Mouse (Mus musculus) MEL (cell line): ENCODE results near the gene Gdap1l1. TPM values are rescaled to one million over a fixed set of nuclear protein-coding genes. Genes with fewer than 3 reads are reported as not detected.

Source experiments
- DNase-seq: peaks from one replicate; pipeline ENCODE4 v3.0.0; 2011; ENCODE audit warnings: low read depth, low spot score
- H3K27ac ChIP-seq: 2 replicates; pipeline ENCODE4 v1.5.1; 2012; ENCODE audit warnings: low read depth, mild to moderate bottlenecking, control low read depth, low read length, moderate library complexity; ENCODE audit not compliant: control insufficient read depth
- H3K27me3 ChIP-seq, 2 experiments: fragments of 150-350 bp in 1 of 2; sonication (generic) in 1 of 2; 2 replicates each; pipeline ENCODE4 v1.6.1; 2012; ENCODE audit warnings: low read length in 2 of 2, mild to moderate bottlenecking in 2 of 2, improper control_type of control experiment in 1 of 2, moderate library complexity in 1 of 2; ENCODE audit not compliant: insufficient read depth in 2 of 2, control insufficient read depth in 1 of 2
- H3K36me3 ChIP-seq, 2 experiments: 2 replicates each; pipeline ENCODE4 v1.6.1; 2012 to 2014; ENCODE audit warnings: low read length in 2 of 2, improper control_type of control experiment in 1 of 2, inconsistent platforms in 1 of 2, mild to moderate bottlenecking in 1 of 2; ENCODE audit not compliant: insufficient read depth in 2 of 2, control insufficient read depth in 1 of 2
- H3K4me1 ChIP-seq, 2 experiments: fragments of 150-350 bp in 1 of 2; sonication (generic) in 1 of 2; 2 replicates each; pipeline ENCODE4 v1.6.1; 2012; ENCODE audit warnings: low read length in 2 of 2, improper control_type of control experiment in 1 of 2, mild to moderate bottlenecking in 1 of 2; ENCODE audit not compliant: insufficient read depth in 2 of 2, control insufficient read depth in 1 of 2
- H3K4me3 ChIP-seq, 2 experiments: fragments of 150-350 bp in 1 of 2; sonication (generic) in 1 of 2; 2 replicates each; pipeline ENCODE4 v1.5.1; 2012; ENCODE audit warnings: low read depth in 2 of 2, low read length in 2 of 2, mild to moderate bottlenecking in 2 of 2, moderate library complexity in 2 of 2, control low read depth in 1 of 2, improper control_type of control experiment in 1 of 2; ENCODE audit not compliant: control insufficient read depth in 1 of 2, insufficient read depth in 1 of 2
- H3K79me2 ChIP-seq: 2 replicates; pipeline ENCODE4 v1.6.1; 2012; ENCODE audit warnings: mild to moderate bottlenecking, low read length, moderate library complexity; ENCODE audit not compliant: control insufficient read depth, poor library complexity, insufficient read depth
- H3K9ac ChIP-seq: 2 replicates; pipeline ENCODE4 v1.6.1; 2012; ENCODE audit warnings: low read depth, mild to moderate bottlenecking, control low read depth, low read length, moderate library complexity; ENCODE audit not compliant: control insufficient read depth, poor library complexity, severe bottlenecking
- H3K9me3 ChIP-seq: fragments of 150-350 bp; sonication (generic); replicated peaks from 2 replicates; pipeline ENCODE4 v1.6.1; 2012; ENCODE audit warnings: mild to moderate bottlenecking, low read length, improper control_type of control experiment, moderate library complexity; ENCODE audit not compliant: insufficient read depth
- BHLHE40 ChIP-seq: IDR thresholded peaks from 2 replicates; pipeline ENCODE4 v1.6.1; 2012; ENCODE audit warnings: low read depth, mild to moderate bottlenecking, inconsistent platforms, low read length, improper control_type of control experiment, borderline replicate concordance
- HCFC1 ChIP-seq: IDR thresholded peaks from 2 replicates; pipeline ENCODE4 v1.6.1; 2012; ENCODE audit warnings: low read depth, mild to moderate bottlenecking, inconsistent platforms, low read length, improper control_type of control experiment, moderate library complexity
- NRF1 ChIP-seq: IDR thresholded peaks from 2 replicates; pipeline ENCODE4 v1.6.1; 2014; ENCODE audit warnings: low read depth, mild to moderate bottlenecking, inconsistent platforms, low read length, improper control_type of control experiment, moderate library complexity; ENCODE audit not compliant: poor library complexity, insufficient read depth, severe bottlenecking
- POLR2A ChIP-seq, 2 experiments: IDR thresholded peaks; 2 replicates each; pipeline ENCODE4 v1.6.1; 2011 to 2012; ENCODE audit warnings: low read length in 2 of 2, mild to moderate bottlenecking in 2 of 2, control low read depth in 1 of 2, improper control_type of control experiment in 1 of 2, low read depth in 1 of 2, moderate library complexity in 1 of 2; ENCODE audit not compliant: control insufficient read depth in 1 of 2, insufficient read depth in 1 of 2, poor library complexity in 1 of 2
- SMC3 ChIP-seq: IDR thresholded peaks from 2 replicates; pipeline ENCODE4 v1.6.1; 2011; ENCODE audit warnings: low read depth, low read length, improper control_type of control experiment
- UBTF ChIP-seq: IDR thresholded peaks from 2 replicates; pipeline ENCODE4 v1.6.1; 2012; ENCODE audit warnings: low read depth, mild to moderate bottlenecking, inconsistent platforms, low read length, improper control_type of control experiment, moderate library complexity, borderline replicate concordance; ENCODE audit not compliant: insufficient read depth
- USF1 ChIP-seq: IDR thresholded peaks from 2 replicates; pipeline ENCODE4 v1.6.1; 2014; ENCODE audit warnings: low read depth, mild to moderate bottlenecking, inconsistent platforms, low read length, improper control_type of control experiment, moderate library complexity
- ZMIZ1 ChIP-seq: IDR thresholded peaks from 2 replicates; pipeline ENCODE4 v1.6.1; 2012; ENCODE audit warnings: low read depth, mild to moderate bottlenecking, inconsistent platforms, low read length, improper control_type of control experiment, moderate library complexity
- polyA plus RNA-seq, 2 experiments: library from polyadenylated mRNA; stranded (reverse) in 1 of 2; unstranded in 1 of 2; fragments of >175 nt in 1 of 2; fragments of >200 nt in 1 of 2; gene quantifications; 2 replicates each; pipeline versions ENCODE4 v1.2.1 to v1.2.4; 2012; ENCODE audit warnings: low replicate concordance in 2 of 2, low read depth in 1 of 2; ENCODE audit not compliant: insufficient read length in 2 of 2, insufficient read depth in 1 of 2, missing spikeins in 1 of 2
- total RNA-seq: library from RNA; depleted of rRNA; stranded (reverse); fragments of 300-350 nt; gene quantifications from 2 replicates; pipeline ENCODE4 v1.2.3, GENCODE M21; 2012

The Gdap1l1 gene
- total and polyA plus RNA-seq, 3 experiments = not detected

DNA sequence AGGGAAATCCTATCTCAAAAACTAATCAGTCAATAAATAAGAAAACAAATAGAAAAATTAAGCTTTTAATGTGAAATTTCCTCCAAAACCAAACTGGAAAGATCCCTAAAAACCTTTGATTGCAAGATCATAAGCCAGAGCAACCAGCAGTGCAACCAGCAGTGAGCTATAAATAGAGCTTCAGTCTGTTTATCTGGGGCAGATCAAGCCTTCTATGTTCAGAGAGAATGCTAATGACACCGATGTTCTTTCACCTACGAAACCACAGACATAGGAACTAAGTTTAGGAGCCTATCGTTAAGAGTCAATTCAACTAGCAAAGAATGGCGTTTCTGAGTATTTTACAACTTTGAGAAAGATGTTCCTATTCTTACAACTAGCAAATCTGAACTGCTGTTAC, 26.4 kb upstream of the Gdap1l1 start:
- no peak overlapping the region for H3K9ac ChIP-seq
- H3K79me2 ChIP-seq = peaks cover 11% of the 10 kb centered on the region
- no peak overlapping the region for H3K4me3 ChIP-seq
- peaks cover 0 to 3% of the 10 kb centered on the region in 2 experiments; a peak in 1 of 4 replicates for H3K4me1 ChIP-seq
- H3K9me3 ChIP-seq = no peaks in the 10 kb centered on the region
- H3K36me3 ChIP-seq = peaks cover 12 to 33% of the 10 kb centered on the region in 2 experiments
- TF ChIP-seq POLR2A (IDR thresholded peaks at IDR 0.05; ENCODE audit: control insufficient read depth in 1 of 2, insufficient read depth in 1 of 2, low read depth in 1 of 2, low read length in 2 of 2, poor library complexity in 1 of 2) (no peak), SMC3 (no peak)
- no peak overlapping the region for H3K27ac ChIP-seq
- no peak for DNase-seq
- H3K27me3 ChIP-seq = no peaks in the 10 kb centered on the region

DNA sequence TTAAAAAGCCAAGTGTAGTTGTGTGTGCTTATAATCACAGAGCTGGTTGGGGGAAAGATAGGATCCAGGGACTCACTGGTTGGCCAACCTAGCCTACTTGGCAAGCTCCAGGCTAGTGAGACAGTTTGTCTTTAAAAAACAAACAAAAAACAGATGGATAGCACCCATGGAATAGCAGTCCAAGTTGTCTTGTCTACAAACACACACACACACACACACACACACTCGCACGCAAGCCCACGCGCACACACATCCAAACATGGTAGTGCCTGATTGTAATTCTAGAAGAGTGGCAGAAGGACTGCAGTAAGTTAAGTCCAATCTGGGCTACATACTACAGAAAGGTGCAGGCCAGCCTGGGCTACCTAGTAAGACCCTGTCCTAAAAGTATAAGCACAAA, 25.9 kb upstream of the Gdap1l1 start:
- Histone ChIP-seq H3K27ac (no peak overlapping the region), H3K9ac (no peak overlapping the region), H3K79me2 (peaks cover 16% of the 10 kb centered on the region), H3K4me3 (no peak overlapping the region), H3K4me1 (peaks cover 0 to 3% of the 10 kb centered on the region in 2 experiments; a peak in 1 of 4 replicates), H3K36me3 (peaks cover 16 to 31% of the 10 kb centered on the region in 2 experiments), H3K9me3 (no peaks in the 10 kb centered on the region), H3K27me3 (no peaks in the 10 kb centered on the region)
- TF ChIP-seq USF1 (no peak), HCFC1 (no peak), ZMIZ1 (no peak), BHLHE40 (no peak), NRF1 (no peak)
- no peak for DNase-seq

DNA sequence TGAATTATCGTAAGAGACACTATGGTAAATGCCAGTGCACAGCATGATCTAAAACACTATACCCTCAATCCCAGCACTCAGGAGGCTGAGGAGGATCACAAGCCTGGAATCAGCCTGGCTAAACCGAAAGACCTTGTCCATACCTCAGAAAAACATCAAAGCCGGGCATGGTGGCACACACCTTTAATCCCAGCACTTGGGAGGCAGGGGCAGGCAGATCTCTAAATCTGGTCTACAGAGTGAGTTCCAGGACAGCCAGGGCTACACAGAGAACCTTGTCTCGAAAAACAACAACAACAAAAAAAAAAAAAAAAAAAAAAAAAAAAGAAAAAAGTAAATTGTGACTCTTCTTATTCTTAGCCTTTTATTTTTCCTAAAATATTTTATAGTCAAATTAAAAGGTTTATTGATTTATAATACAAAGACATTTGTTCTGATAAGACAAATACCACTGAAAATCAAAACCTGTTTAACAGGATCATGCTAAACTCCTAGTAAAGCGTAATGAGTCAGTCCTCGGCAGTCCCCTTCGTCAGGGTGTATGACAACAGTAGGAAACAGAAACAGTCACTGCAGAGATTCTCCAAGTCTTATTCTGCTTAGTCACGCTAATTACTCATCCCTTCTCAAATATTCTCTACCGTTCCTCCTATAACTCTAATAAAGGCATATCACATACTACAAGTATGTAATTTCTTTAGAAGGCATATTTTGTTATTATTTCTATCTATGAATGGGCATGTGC, 25.3 kb upstream of the Gdap1l1 start:
- Histone ChIP-seq H3K79me2 (peaks cover 22% of the 10 kb centered on the region), H3K36me3 (peaks cover 22 to 30% of the 10 kb centered on the region in 2 experiments), H3K27me3 (no peaks in the 10 kb centered on the region), H3K27ac (no peak overlapping the region), H3K9me3 (no peaks in the 10 kb centered on the region)
- no peak for DNase-seq
- no peak for TF ChIP-seq UBTF
- TF ChIP-seq, all 39 proteins: peak for 0
- Histone ChIP-seq H3K4me1 (peaks cover 3 to 7% of the 10 kb centered on the region in 2 experiments; a peak in 3 of 4 replicates), H3K9ac (no peak overlapping the region), H3K4me3 (no peak overlapping the region)
